Mouse (Mus musculus): ENCODE data around the gene Hoxb7. TPM values are rescaled to one million over a fixed set of nuclear protein-coding genes. Genes with fewer than 3 reads are reported as not detected.

Hoxb7 gene
- polyA plus RNA-seq, 1 experiment from 2014 or later, result 101 TPM

DNA sequence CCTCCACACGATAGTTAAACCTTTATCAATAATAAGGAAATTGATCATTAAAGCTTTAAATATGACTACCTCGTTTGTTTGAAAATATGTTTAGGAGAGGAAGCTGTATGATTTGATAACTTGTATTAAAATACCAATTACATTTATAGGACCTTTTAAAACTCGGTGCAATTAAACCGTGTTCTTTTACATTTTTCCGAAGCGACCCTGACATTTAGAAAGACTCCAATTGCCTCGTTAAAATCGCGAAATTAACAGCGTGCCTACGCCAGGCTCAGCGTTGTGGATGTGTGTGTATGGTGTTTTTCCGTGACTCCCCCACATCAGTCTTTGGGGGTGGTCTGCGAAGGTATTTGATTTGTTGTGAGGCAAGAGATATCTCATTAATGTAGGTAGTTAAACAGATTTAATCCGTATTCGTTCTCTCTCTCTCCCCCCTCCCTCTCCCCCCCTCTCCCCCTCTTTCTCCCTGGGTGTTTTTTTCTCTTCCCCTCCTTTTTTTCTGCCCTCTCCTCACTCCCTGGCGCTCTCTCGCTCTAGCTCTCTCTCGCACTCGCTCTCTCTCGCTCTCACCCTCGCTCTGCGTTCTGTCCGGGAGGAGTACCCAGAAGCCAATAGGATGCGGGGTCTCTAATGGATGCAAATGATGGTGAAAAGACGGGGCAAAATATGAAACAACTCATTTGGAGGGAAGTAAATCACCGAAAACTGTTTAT, 4.4 kb upstream of the Hoxb7 start, which contains the start of gene Hoxb8:
Hoxb8 (plus strand) TSS at position 51 of the 716 bp plus-strand sequence.
- H3K4me3 ChIP-seq, result peak within 1 kb of the TSS; percentile 99
- peak within 1 kb of the TSS; percentile 100 for H3K4me2 ChIP-seq (replicated peaks)
- H3K9ac ChIP-seq, result peak within 1 kb of the TSS; percentile 100
- H3K36me3 ChIP-seq, result peaks cover 3% of the 10 kb centered on the region; the same call in 1 of the 2 replicates
- no peaks in the 10 kb centered on the region for H3K9me3 ChIP-seq
- WGBS, result under 1% methylated on average over 27 of the region's 27 CpGs
- H3K27me3 ChIP-seq (replicated peaks), result 0 out of 2 replicates have a peak, but pooled peaks cover 3% of the 10 kb centered on the region
- peaks cover 35% of the 10 kb centered on the region for H3K4me1 ChIP-seq
- H3K27ac ChIP-seq, result peak within 1 kb of the TSS; percentile 99
- 0 out of 2 replicates have a peak, but pooled peaks have one; percentile 31 for ATAC-seq (ENCODE audit: low FRiP score, low read depth)

DNA sequence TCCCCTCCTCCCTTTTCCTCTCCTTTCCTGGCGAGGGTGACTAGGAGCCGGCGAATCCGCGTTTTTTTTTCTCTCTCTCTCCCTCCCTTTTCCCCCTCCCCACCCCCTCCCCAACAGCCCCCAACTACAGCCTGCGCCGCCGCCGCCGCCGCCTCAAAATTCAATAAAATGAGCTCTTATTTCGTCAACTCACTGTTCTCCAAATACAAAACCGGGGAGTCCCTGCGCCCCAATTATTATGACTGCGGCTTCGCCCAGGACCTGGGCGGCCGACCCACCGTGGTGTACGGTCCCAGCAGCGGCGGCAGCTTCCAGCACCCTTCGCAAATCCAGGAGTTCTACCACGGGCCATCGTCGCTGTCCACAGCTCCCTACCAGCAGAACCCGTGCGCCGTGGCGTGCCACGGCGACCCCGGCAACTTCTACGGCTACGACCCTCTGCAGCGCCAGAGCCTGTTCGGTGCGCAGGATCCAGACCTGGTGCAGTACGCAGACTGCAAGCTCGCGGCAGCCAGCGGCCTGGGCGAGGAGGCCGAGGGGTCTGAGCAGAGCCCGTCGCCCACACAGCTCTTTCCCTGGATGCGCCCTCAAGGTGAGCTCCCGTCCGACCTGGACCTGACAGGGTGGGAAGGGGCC, 3.5 kb upstream of the Hoxb7 start:
- Histone ChIP-seq H3K9me3 (no peaks in the 10 kb centered on the region), H3K4me2 (replicated peaks) (peak overlapping the region; percentile 100), H3K27ac (peak overlapping the region; percentile 99), H3K4me3 (peak overlapping the region; percentile 99), H3K27me3 (replicated peaks) (0 out of 2 replicates have a peak, but pooled peaks cover 3% of the 10 kb centered on the region), H3K36me3 (peaks cover 3% of the 10 kb centered on the region; the same call in 1 of the 2 replicates), H3K9ac (peak overlapping the region; percentile 100), H3K4me1 (peaks cover 29% of the 10 kb centered on the region)
- under 1% methylated on average over 49 of the region's 49 CpGs for WGBS
- no peak for ATAC-seq (ENCODE audit: low FRiP score, low read depth)

DNA sequence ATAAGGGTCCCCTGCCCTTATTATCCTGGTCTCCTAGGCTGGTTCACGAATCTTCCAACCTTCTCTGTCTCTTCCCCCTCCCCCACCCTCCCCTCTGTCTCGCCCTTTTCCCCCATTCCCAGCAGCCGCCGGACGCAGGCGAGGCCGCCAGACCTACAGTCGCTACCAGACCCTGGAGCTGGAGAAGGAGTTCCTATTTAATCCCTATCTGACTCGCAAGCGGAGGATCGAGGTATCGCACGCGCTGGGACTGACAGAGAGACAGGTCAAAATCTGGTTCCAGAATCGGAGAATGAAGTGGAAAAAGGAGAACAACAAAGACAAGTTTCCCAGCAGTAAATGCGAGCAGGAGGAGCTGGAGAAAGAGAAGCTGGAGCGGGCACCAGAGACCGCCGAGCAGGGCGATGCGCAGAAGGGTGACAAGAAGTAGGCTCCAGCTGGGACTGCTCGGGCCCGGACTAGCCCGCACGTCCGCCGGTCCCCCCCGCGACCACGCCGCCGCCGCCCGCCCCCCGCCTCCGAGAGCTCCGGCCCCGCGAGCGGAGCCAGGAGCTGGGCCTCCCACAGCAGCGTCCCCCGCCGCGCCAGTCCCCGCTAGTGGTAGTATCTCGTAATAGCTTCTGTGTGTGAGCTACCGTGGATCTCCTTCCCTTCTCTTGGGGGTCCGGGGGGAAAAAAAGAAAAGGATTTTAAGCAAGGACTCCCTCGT, 2.2 kb upstream of the Hoxb7 start:
- Histone ChIP-seq H3K9ac (peak overlapping the region; percentile 100), H3K27me3 (replicated peaks) (0 out of 2 replicates have a peak, but pooled peaks cover 3% of the 10 kb centered on the region), H3K27ac (peak overlapping the region; percentile 99), H3K4me3 (peak overlapping the region; percentile 99), H3K36me3 (peaks cover 3% of the 10 kb centered on the region; the same call in 1 of the 2 replicates), H3K4me2 (replicated peaks) (peak overlapping the region; percentile 100), H3K4me1 (peaks cover 30% of the 10 kb centered on the region), H3K9me3 (no peaks in the 10 kb centered on the region)
- no peak for ATAC-seq (ENCODE audit: low FRiP score, low read depth)
- under 1% methylated on average over 49 of the region's 49 CpGs for WGBS

GRCm38 (mm10) chr11:96284774-96285734, 1.4 kb upstream of the Hoxb7 start:
- Histone ChIP-seq H3K27me3 (replicated peaks) (0 out of 2 replicates have a peak, but pooled peaks cover 3% of the 10 kb centered on the region), H3K4me1 (peaks cover 26% of the 10 kb centered on the region), H3K27ac (peak overlapping the region; percentile 99), H3K4me2 (replicated peaks) (peak overlapping the region; percentile 100), H3K9ac (peak overlapping the region; percentile 100), H3K9me3 (no peaks in the 10 kb centered on the region), H3K4me3 (peak overlapping the region; percentile 99), H3K36me3 (peaks cover 3% of the 10 kb centered on the region; the same call in 1 of the 2 replicates)
- WGBS, result under 1% methylated on average over 37 of the region's 37 CpGs
- peak; percentile 78 for ATAC-seq (ENCODE audit: low FRiP score, low read depth)

- H3K27me3 ChIP-seq (replicated peaks), result no peaks in the 10 kb centered on the region
- H3K4me2 ChIP-seq (replicated peaks), result peak overlapping the region; percentile 100
- no peaks in the 10 kb centered on the region for H3K9me3 ChIP-seq
- peak overlapping the region; percentile 99 for H3K4me3 ChIP-seq
- peak; percentile 8; the same call in 1 of the 2 replicates for ATAC-seq (ENCODE audit: low FRiP score, low read depth)
- H3K27ac ChIP-seq, result peak overlapping the region; percentile 99
- H3K4me1 ChIP-seq, result peaks cover 26% of the 10 kb centered on the region
- WGBS, result under 1% methylated on average over 55 of the region's 55 CpGs
- peaks cover 3% of the 10 kb centered on the region; the same call in 1 of the 2 replicates for H3K36me3 ChIP-seq
- H3K9ac ChIP-seq, result peak overlapping the region; percentile 100
Observed at GRCm38 (mm10) chr11:96286739-96287385, 439 bp downstream of the Hoxb7 start.

DNA sequence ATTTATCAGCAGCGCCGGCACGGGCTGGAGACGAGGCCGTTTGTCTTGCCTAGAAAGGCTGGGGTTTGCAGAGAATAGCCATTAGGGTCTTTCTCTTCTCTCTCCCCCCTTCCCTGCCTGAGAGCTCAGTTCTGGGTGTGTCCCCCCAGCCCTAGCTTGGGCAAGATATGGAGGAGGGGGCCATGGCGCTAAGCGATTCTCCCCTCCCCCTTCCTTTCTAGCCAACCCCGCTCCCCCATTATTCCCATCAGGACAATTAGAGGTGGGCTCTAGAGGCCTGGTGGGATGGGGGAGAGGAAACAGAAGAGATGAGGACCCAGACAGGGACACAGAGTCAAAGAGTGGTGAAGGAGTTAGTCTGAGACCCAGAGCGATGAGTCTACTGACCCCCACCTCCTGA, 988 bp downstream of the Hoxb7 start:
- Histone ChIP-seq H3K27ac (peak overlapping the region; percentile 99), H3K36me3 (peaks cover 3% of the 10 kb centered on the region; the same call in 1 of the 2 replicates), H3K4me3 (peak overlapping the region; percentile 99), H3K4me1 (peaks cover 26% of the 10 kb centered on the region), H3K9ac (peak overlapping the region; percentile 100), H3K27me3 (replicated peaks) (no peaks in the 10 kb centered on the region), H3K4me2 (replicated peaks) (peak overlapping the region; percentile 100), H3K9me3 (no peaks in the 10 kb centered on the region)
- WGBS, result under 1% methylated on average over 9 of the region's 9 CpGs
- peak; percentile 31 for ATAC-seq (ENCODE audit: low FRiP score, low read depth)

GRCm38 (mm10) chr11:96288455-96289221, 2.2 kb downstream of the Hoxb7 start:
- Histone ChIP-seq H3K4me1 (peaks cover 26% of the 10 kb centered on the region), H3K4me2 (replicated peaks) (peak overlapping the region; percentile 100), H3K9ac (peak overlapping the region; percentile 100), H3K4me3 (peak overlapping the region; percentile 99), H3K9me3 (no peaks in the 10 kb centered on the region), H3K27me3 (replicated peaks) (no peaks in the 10 kb centered on the region), H3K27ac (peak overlapping the region; percentile 99), H3K36me3 (peaks cover 3% of the 10 kb centered on the region; the same call in 1 of the 2 replicates)
- ATAC-seq (ENCODE audit: low FRiP score, low read depth), result no peak
- WGBS, result 11% methylated on average over 1 of the region's 1 CpGs

DNA sequence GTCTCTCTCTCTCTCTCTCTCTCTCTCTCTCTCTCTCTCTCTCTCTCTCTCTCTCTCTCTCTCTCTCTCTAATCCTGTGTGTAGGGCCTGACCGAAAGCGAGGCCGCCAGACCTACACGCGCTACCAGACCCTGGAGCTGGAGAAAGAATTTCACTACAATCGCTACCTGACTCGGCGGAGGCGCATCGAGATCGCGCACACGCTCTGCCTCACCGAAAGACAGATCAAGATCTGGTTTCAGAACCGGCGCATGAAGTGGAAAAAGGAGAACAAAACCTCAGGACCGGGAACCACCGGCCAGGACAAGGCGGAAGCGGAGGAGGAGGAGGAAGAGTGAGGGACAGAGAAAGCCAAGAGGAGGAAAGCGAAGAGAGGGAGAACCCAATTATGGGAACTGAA, 2.9 kb downstream of the Hoxb7 start:
- H3K4me3 ChIP-seq, result peak overlapping the region; percentile 99
- WGBS, result 5% methylated on average over 21 of the region's 21 CpGs
- ATAC-seq (ENCODE audit: low FRiP score, low read depth), result no peak
- H3K9me3 ChIP-seq, result no peaks in the 10 kb centered on the region
- peaks cover 2% of the 10 kb centered on the region; the same call in 1 of the 2 replicates for H3K36me3 ChIP-seq
- peak overlapping the region; percentile 99 for H3K27ac ChIP-seq
- peak overlapping the region; percentile 100 for H3K9ac ChIP-seq
- H3K27me3 ChIP-seq (replicated peaks), result no peaks in the 10 kb centered on the region
- H3K4me1 ChIP-seq, result peaks cover 26% of the 10 kb centered on the region
- H3K4me2 ChIP-seq (replicated peaks), result peak overlapping the region; percentile 100

- Histone ChIP-seq H3K4me2 (replicated peaks) (peak overlapping the region; percentile 100), H3K27ac (peak overlapping the region; percentile 99), H3K27me3 (replicated peaks) (no peaks in the 10 kb centered on the region), H3K36me3 (no peaks in the 10 kb centered on the region), H3K4me1 (peaks cover 26% of the 10 kb centered on the region), H3K9ac (peak overlapping the region; percentile 100), H3K4me3 (peak overlapping the region; percentile 99), H3K9me3 (no peaks in the 10 kb centered on the region)
- no peak for ATAC-seq (ENCODE audit: low FRiP score, low read depth)
- 17% methylated on average over 6 of the region's 6 CpGs for WGBS
Observed at GRCm38 (mm10) chr11:96289837-96290236, 3.4 kb downstream of the Hoxb7 start.

GRCm38 (mm10) chr11:96290705-96291355, 4.4 kb downstream of the Hoxb7 start:
- WGBS, result 9% methylated on average over 17 of the region's 17 CpGs
- H3K27ac ChIP-seq, result peak overlapping the region; percentile 99
- H3K27me3 ChIP-seq (replicated peaks), result no peaks in the 10 kb centered on the region
- H3K9me3 ChIP-seq, result no peaks in the 10 kb centered on the region
- ATAC-seq (ENCODE audit: low FRiP score, low read depth), result no peak
- H3K9ac ChIP-seq, result peak overlapping the region; percentile 100
- peaks cover 30% of the 10 kb centered on the region for H3K4me1 ChIP-seq
- peak overlapping the region; percentile 99 for H3K4me3 ChIP-seq
- peak overlapping the region; percentile 100 for H3K4me2 ChIP-seq (replicated peaks)
- H3K36me3 ChIP-seq, result no peaks in the 10 kb centered on the region
